Mouse (Mus musculus) heart, embryonic 11.5 days (tissue): ENCODE measurements at regions not wholly inside any gene's neighbourhood (a gene's known extent, or its start where the extent isn't known, plus 50 kb on each side); places are given as distances from the start of the nearest gene placed in this dataset.

ENCODE experiments used
- ATAC-seq: fragments of 200-750 bp; cut with Nextera tagmentation; replicated peaks from 2 replicates; pipeline ENCODE4 v1.8.0; 2017; ENCODE audit warnings: moderate library complexity; ENCODE audit not compliant: insufficient number of reproducible peaks, low FRiP score, low TSS enrichment
- H3K27ac ChIP-seq: fragments of 300-500 bp; sonication (generic); 2 replicates; pipeline ENCODE4 v1.5.1; 2014; ENCODE audit warnings: mild to moderate bottlenecking, low read depth, low read length
- H3K27me3 ChIP-seq: fragments of 300-500 bp; sonication (generic); 2 replicates; pipeline ENCODE4 v1.6.1; 2014; ENCODE audit warnings: mild to moderate bottlenecking, low read length, mixed read lengths; ENCODE audit not compliant: control insufficient read depth, insufficient read depth
- H3K36me3 ChIP-seq: fragments of 300-500 bp; sonication (generic); 2 replicates; pipeline ENCODE4 v1.6.1; 2014; ENCODE audit warnings: mild to moderate bottlenecking, low read length, moderate library complexity, mixed read lengths; ENCODE audit not compliant: control insufficient read depth, insufficient read depth
- H3K4me1 ChIP-seq: fragments of 300-500 bp; sonication (generic); 2 replicates; pipeline ENCODE4 v1.6.1; 2014; ENCODE audit warnings: low read length; ENCODE audit not compliant: control insufficient read depth, insufficient read depth
- H3K4me2 ChIP-seq: fragments of 300-500 bp; sonication (generic); 2 replicates; pipeline ENCODE4 v1.6.1; 2014; ENCODE audit warnings: mild to moderate bottlenecking, moderate library complexity
- H3K4me3 ChIP-seq: fragments of 300-500 bp; sonication (generic); 2 replicates; pipeline ENCODE4 v1.5.1; 2014; ENCODE audit warnings: low read depth, low read length
- H3K9ac ChIP-seq: fragments of 300-500 bp; sonication (generic); 2 replicates; pipeline ENCODE4 v1.6.1; 2014; ENCODE audit warnings: mild to moderate bottlenecking, low read depth, low read length, moderate library complexity
- H3K9me3 ChIP-seq: fragments of 300-500 bp; sonication (generic); replicated peaks from 2 replicates; pipeline ENCODE4 v1.6.1; 2016; ENCODE audit warnings: low read length; ENCODE audit not compliant: control insufficient read depth
- WGBS: fragments of 180-500 bp; shearing (Covaris S2); extraction: QIAGEN DNeasy Blood & Tissue Kit; methylation state at CpG from one replicate; pipeline ENCODE4 v1.1.7; 2014; ENCODE audit not compliant: insufficient replicate concordance; 5-methylcytosine and 5-hydroxymethylcytosine counted together

- no peaks in the 10 kb centered on the region for H3K36me3 ChIP-seq
- no peak overlapping the region for H3K9ac ChIP-seq
- no peaks in the 10 kb centered on the region for H3K9me3 ChIP-seq
- H3K4me1 ChIP-seq = no peaks in the 10 kb centered on the region
- H3K27me3 ChIP-seq = no peaks in the 10 kb centered on the region
- no peak overlapping the region for H3K4me2 ChIP-seq
- no peak for ATAC-seq
- H3K4me3 ChIP-seq = no peak overlapping the region
- H3K27ac ChIP-seq = no peak overlapping the region
- 70% methylated on average over 3 of the region's 3 CpGs for WGBS
Observed at GRCm38 (mm10) chr11:111333021-111333420, 267.1 kb downstream of the Kcnj2 start.

GRCm38 (mm10) chr11:111347562-111347961 is 281.6 kb downstream of the Kcnj2 start:
- Histone ChIP-seq H3K9me3 (no peaks in the 10 kb centered on the region), H3K4me2 (no peak overlapping the region), H3K27me3 (no peaks in the 10 kb centered on the region), H3K4me1 (no peaks in the 10 kb centered on the region), H3K4me3 (no peak overlapping the region), H3K9ac (no peak overlapping the region), H3K36me3 (no peaks in the 10 kb centered on the region), H3K27ac (no peak overlapping the region)
- 60% methylated on average over 1 of the region's 1 CpGs for WGBS
- no peak for ATAC-seq

- no peak overlapping the region for H3K9ac ChIP-seq
- H3K4me3 ChIP-seq = no peak overlapping the region
Observed at GRCm38 (mm10) chr11:111350028-111350427, 284.1 kb downstream of the Kcnj2 start.

GRCm38 (mm10) chr11:111363363-111363762 is 297.4 kb downstream of the Kcnj2 start:
- ATAC-seq = no peak
- Histone ChIP-seq H3K4me2 (no peak overlapping the region), H3K36me3 (no peaks in the 10 kb centered on the region), H3K9ac (no peak overlapping the region), H3K4me1 (no peaks in the 10 kb centered on the region), H3K27ac (no peak overlapping the region), H3K27me3 (no peaks in the 10 kb centered on the region), H3K9me3 (no peaks in the 10 kb centered on the region), H3K4me3 (no peak overlapping the region)
- WGBS = 84% methylated on average over 1 of the region's 1 CpGs

More at GRCm38 (mm10) chr11:111350028-111350427, 284.1 kb downstream of the Kcnj2 start:
- Histone ChIP-seq H3K27me3 (no peaks in the 10 kb centered on the region), H3K27ac (no peak overlapping the region), H3K9me3 (no peaks in the 10 kb centered on the region), H3K4me2 (no peak overlapping the region), H3K36me3 (no peaks in the 10 kb centered on the region), H3K4me1 (no peaks in the 10 kb centered on the region)
- ATAC-seq = no peak
- WGBS = 77% methylated on average over 4 of the region's 4 CpGs

GRCm38 (mm10) chr11:111377165-111377564 is 311.2 kb downstream of the Kcnj2 start:
- no peak overlapping the region for H3K4me3 ChIP-seq
- H3K9me3 ChIP-seq = no peaks in the 10 kb centered on the region
- H3K36me3 ChIP-seq = no peaks in the 10 kb centered on the region
- WGBS = 63% methylated on average over 4 of the region's 4 CpGs
- H3K4me2 ChIP-seq = no peak overlapping the region
- H3K27ac ChIP-seq = no peak overlapping the region
- no peaks in the 10 kb centered on the region for H3K27me3 ChIP-seq
- H3K4me1 ChIP-seq = no peaks in the 10 kb centered on the region
- H3K9ac ChIP-seq = no peak overlapping the region
- ATAC-seq = no peak

- no peaks in the 10 kb centered on the region for H3K4me1 ChIP-seq
- H3K9ac ChIP-seq = no peak overlapping the region
- H3K4me2 ChIP-seq = no peak overlapping the region
- no peaks in the 10 kb centered on the region for H3K27me3 ChIP-seq
- H3K27ac ChIP-seq = no peak overlapping the region
- no peak overlapping the region for H3K4me3 ChIP-seq
- H3K36me3 ChIP-seq = no peaks in the 10 kb centered on the region
- H3K9me3 ChIP-seq = no peaks in the 10 kb centered on the region
- WGBS = 58% methylated on average over 3 of the region's 3 CpGs
- no peak for ATAC-seq
Observed at GRCm38 (mm10) chr11:111379842-111380241, 313.9 kb downstream of the Kcnj2 start.

- Histone ChIP-seq H3K4me1 (no peaks in the 10 kb centered on the region), H3K36me3 (no peaks in the 10 kb centered on the region), H3K9me3 (no peaks in the 10 kb centered on the region), H3K4me2 (no peak overlapping the region), H3K27me3 (no peaks in the 10 kb centered on the region), H3K27ac (no peak overlapping the region), H3K9ac (no peak overlapping the region), H3K4me3 (no peak overlapping the region)
- no peak for ATAC-seq
- WGBS = 70% methylated on average over 1 of the region's 1 CpGs
Observed at GRCm38 (mm10) chr11:111398706-111399105, 332.7 kb downstream of the Kcnj2 start.

- H3K9ac ChIP-seq = no peak overlapping the region
- H3K4me2 ChIP-seq = no peak overlapping the region
- H3K9me3 ChIP-seq = no peaks in the 10 kb centered on the region
- no peaks in the 10 kb centered on the region for H3K36me3 ChIP-seq
- no peaks in the 10 kb centered on the region for H3K27me3 ChIP-seq
- H3K27ac ChIP-seq = no peak overlapping the region
- H3K4me3 ChIP-seq = no peak overlapping the region
- no peak for ATAC-seq
- 69% methylated on average over 2 of the region's 2 CpGs for WGBS
- H3K4me1 ChIP-seq = no peaks in the 10 kb centered on the region
Observed at GRCm38 (mm10) chr11:111409266-111409665, 343.3 kb downstream of the Kcnj2 start.

- no peak overlapping the region for H3K27ac ChIP-seq
- no peak overlapping the region for H3K4me3 ChIP-seq
- no peaks in the 10 kb centered on the region for H3K4me1 ChIP-seq
- no peaks in the 10 kb centered on the region for H3K27me3 ChIP-seq
- H3K9ac ChIP-seq = no peak overlapping the region
- no peaks in the 10 kb centered on the region for H3K36me3 ChIP-seq
- no peaks in the 10 kb centered on the region for H3K9me3 ChIP-seq
- no peak for ATAC-seq
- WGBS = 67% methylated on average over 4 of the region's 4 CpGs
- no peak overlapping the region for H3K4me2 ChIP-seq
Observed at GRCm38 (mm10) chr11:111424871-111425270, 358.9 kb downstream of the Kcnj2 start.
